Mouse (Mus musculus) E14TG2a.4 (cell line): ENCODE data around the gene Hjurp.

ENCODE experiments used
- CTCF ChIP-seq: conservative IDR thresholded peaks from 2 replicates; pipeline ENCODE4 v1.5.1; 2014; ENCODE audit warnings: low read length
- POU5F1 ChIP-seq: IDR thresholded peaks from 2 replicates; pipeline ENCODE4 v1.6.1; 2014; ENCODE audit warnings: low read length, borderline replicate concordance

DNA sequence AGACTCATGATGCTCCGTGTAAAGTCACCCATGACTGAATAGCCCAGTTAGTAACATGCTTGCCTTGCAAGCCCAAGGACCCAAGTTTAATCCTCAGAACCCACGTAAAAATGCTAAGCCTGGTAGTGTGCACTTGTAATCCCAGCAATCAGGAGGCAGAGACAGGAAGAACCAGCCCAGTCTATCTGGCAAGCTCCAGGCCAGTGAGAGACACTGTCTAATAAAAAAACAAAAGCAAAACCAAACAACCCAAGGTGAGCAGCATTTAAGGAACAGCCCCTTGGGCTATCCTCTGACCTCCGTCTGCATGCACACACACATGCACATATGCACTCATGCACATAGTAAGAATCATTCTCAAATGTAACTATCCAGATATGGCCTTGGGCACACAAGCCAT lies 47.9 kb downstream of the Hjurp start:
- TF ChIP-seq CTCF (no peak), POU5F1 (no peak)
